Mouse (Mus musculus) neural tube, embryonic 12.5 days (tissue): ENCODE measurements around the gene Pcmt1. TPM values are rescaled to one million over a fixed set of nuclear protein-coding genes. Genes with fewer than 3 reads are reported as not detected.

Source experiments
- ATAC-seq: fragments of 200-750 bp; cut with Nextera tagmentation; 2 replicates; pipeline ENCODE4 v1.8.0; 2017; ENCODE audit warnings: low read depth, mild to moderate bottlenecking, moderate TSS enrichment, moderate library complexity; ENCODE audit not compliant: low FRiP score
- H3K27ac ChIP-seq: fragments of 300-500 bp; sonication (generic); 2 replicates; pipeline ENCODE4 v1.5.1; 2016
- H3K27me3 ChIP-seq: fragments of 300-500 bp; sonication (generic); replicated peaks from 2 replicates; pipeline ENCODE4 v1.6.1; 2016; ENCODE audit warnings: mild to moderate bottlenecking
- H3K36me3 ChIP-seq: fragments of 300-500 bp; sonication (generic); 2 replicates; pipeline ENCODE4 v1.6.1; 2016; ENCODE audit warnings: mild to moderate bottlenecking
- H3K4me1 ChIP-seq: fragments of 300-500 bp; sonication (generic); 2 replicates; pipeline ENCODE4 v1.6.1; 2016
- H3K4me2 ChIP-seq: fragments of 300-500 bp; sonication (generic); replicated peaks from 2 replicates; pipeline ENCODE4 v1.6.1; 2016; ENCODE audit warnings: mild to moderate bottlenecking
- H3K4me3 ChIP-seq: fragments of 300-500 bp; sonication (generic); 2 replicates; pipeline ENCODE4 v1.5.1; 2016
- H3K9ac ChIP-seq: fragments of 300-500 bp; sonication (generic); 2 replicates; pipeline ENCODE4 v1.6.1; 2016; ENCODE audit warnings: mild to moderate bottlenecking
- H3K9me3 ChIP-seq: fragments of 300-500 bp; sonication (generic); 2 replicates; pipeline ENCODE4 v1.6.1; 2016; ENCODE audit warnings: mild to moderate bottlenecking
- WGBS: fragments of 180-500 bp; shearing (Covaris S2); methylation state at CpG from one replicate; pipeline ENCODE4 v1.1.7; 2016; 5-methylcytosine and 5-hydroxymethylcytosine counted together
- polyA plus RNA-seq: library from polyadenylated mRNA; unstranded; fragments of >200 nt; fragmentation: Nextera tagmentation; extraction: Ambion mirVana; gene quantifications from 2 replicates; pipeline ENCODE4 v1.2.1, GENCODE M21; 2016

Gene Pcmt1
- polyA plus RNA-seq, 1 experiment from 2014 or later, result 143 TPM

GRCm38 (mm10) chr10:7681343-7682025 is 548 bp upstream of the Pcmt1 start:
- peaks cover 27% of the 10 kb centered on the region for H3K36me3 ChIP-seq
- peak overlapping the region; percentile 100 for H3K9ac ChIP-seq
- ATAC-seq, result peak; percentile 89
- H3K27me3 ChIP-seq, result no peaks in the 10 kb centered on the region
- peak overlapping the region; percentile 92 for H3K27ac ChIP-seq
- H3K4me2 ChIP-seq, result peak overlapping the region; percentile 77
- H3K4me3 ChIP-seq, result peak overlapping the region; percentile 100
- no peaks in the 10 kb centered on the region for H3K9me3 ChIP-seq
- peaks cover 27% of the 10 kb centered on the region for H3K4me1 ChIP-seq
- WGBS, result under 1% methylated on average over 64 of the region's 64 CpGs

GRCm38 (mm10) chr10:7673673-7674072 is 7.3 kb downstream of the Pcmt1 start:
- H3K36me3 ChIP-seq, result peaks cover 64% of the 10 kb centered on the region
- H3K4me3 ChIP-seq, result no peak overlapping the region
- H3K4me1 ChIP-seq, result peaks cover under 1% of the 10 kb centered on the region; the same call in 1 of the 2 replicates
- 73% methylated on average over 1 of the region's 1 CpGs for WGBS
- H3K4me2 ChIP-seq, result no peak overlapping the region
- no peaks in the 10 kb centered on the region for H3K9me3 ChIP-seq
- ATAC-seq, result no peak
- H3K27ac ChIP-seq, result no peak overlapping the region
- H3K27me3 ChIP-seq, result no peaks in the 10 kb centered on the region
- H3K9ac ChIP-seq, result no peak overlapping the region

- Histone ChIP-seq H3K4me3 (peak within 1 kb of the TSS; percentile 84), H3K27me3 (no peaks in the 10 kb centered on the region), H3K27ac (no peak within 1 kb of the TSS), H3K4me1 (peaks cover 10% of the 10 kb centered on the region), H3K9me3 (no peaks in the 10 kb centered on the region), H3K4me2 (peak within 1 kb of the TSS; percentile 84), H3K36me3 (peaks cover 24% of the 10 kb centered on the region), H3K9ac (peak within 1 kb of the TSS; percentile 83)
- under 1% methylated on average over 24 of the region's 24 CpGs for WGBS
- ATAC-seq, result peak; percentile 78
Measured at GRCm38 (mm10) chr10:7667342-7667802, 13.6 kb downstream of the Pcmt1 start, which contains the start of gene Nup43. TSS of gene Nup43 (plus strand) at chr10:7667503.

GRCm38 (mm10) chr10:7664889-7665288 is 16.0 kb downstream of the Pcmt1 start:
- no peak overlapping the region for H3K27ac ChIP-seq
- ATAC-seq, result no peak
- no peak overlapping the region for H3K9ac ChIP-seq
- H3K9me3 ChIP-seq, result no peaks in the 10 kb centered on the region
- H3K36me3 ChIP-seq, result peaks cover 5% of the 10 kb centered on the region
- no peak overlapping the region for H3K4me2 ChIP-seq
- H3K4me1 ChIP-seq, result peaks cover 10% of the 10 kb centered on the region
- 96% methylated on average over 1 of the region's 1 CpGs for WGBS
- no peak overlapping the region for H3K4me3 ChIP-seq
- H3K27me3 ChIP-seq, result no peaks in the 10 kb centered on the region

- no peaks in the 10 kb centered on the region for H3K9me3 ChIP-seq
- no peak overlapping the region for H3K27ac ChIP-seq
- H3K4me3 ChIP-seq, result peak overlapping the region; percentile 92
- peak overlapping the region; percentile 86 for H3K9ac ChIP-seq
- peak overlapping the region; percentile 88 for H3K4me2 ChIP-seq
- WGBS, result 72% methylated on average over 6 of the region's 6 CpGs
- peaks cover 10% of the 10 kb centered on the region for H3K4me1 ChIP-seq
- H3K36me3 ChIP-seq, result no peaks in the 10 kb centered on the region
- ATAC-seq, result no peak
- H3K27me3 ChIP-seq, result no peaks in the 10 kb centered on the region
Measured at GRCm38 (mm10) chr10:7664027-7664526, 16.9 kb downstream of the Pcmt1 start.

GRCm38 (mm10) chr10:7663159-7664026 is 17.5 kb downstream of the Pcmt1 start:
- Histone ChIP-seq H3K4me2 (peak overlapping the region; percentile 88), H3K4me3 (peak overlapping the region; percentile 92), H3K4me1 (peaks cover 7% of the 10 kb centered on the region), H3K36me3 (no peaks in the 10 kb centered on the region), H3K9me3 (no peaks in the 10 kb centered on the region), H3K27ac (peak overlapping the region; percentile 81), H3K27me3 (no peaks in the 10 kb centered on the region), H3K9ac (peak overlapping the region; percentile 86)
- 1% methylated on average over 64 of the region's 64 CpGs for WGBS
- ATAC-seq, result peak; percentile 93

GRCm38 (mm10) chr10:7662471-7663141 is 18.3 kb downstream of the Pcmt1 start:
- Histone ChIP-seq H3K4me2 (peak overlapping the region; percentile 88), H3K4me1 (no peaks in the 10 kb centered on the region), H3K27me3 (no peaks in the 10 kb centered on the region), H3K4me3 (peak overlapping the region; percentile 92), H3K36me3 (no peaks in the 10 kb centered on the region), H3K9me3 (no peaks in the 10 kb centered on the region), H3K9ac (peak overlapping the region; percentile 86), H3K27ac (peak overlapping the region; percentile 81)
- WGBS, result under 1% methylated on average over 44 of the region's 44 CpGs
- peak; percentile 75 for ATAC-seq

GRCm38 (mm10) chr10:7651057-7651456 is 29.9 kb downstream of the Pcmt1 start:
- Histone ChIP-seq H3K4me2 (no peak overlapping the region), H3K27me3 (no peaks in the 10 kb centered on the region), H3K4me1 (no peaks in the 10 kb centered on the region), H3K9ac (no peak overlapping the region), H3K27ac (no peak overlapping the region), H3K36me3 (peaks cover 23% of the 10 kb centered on the region), H3K9me3 (no peaks in the 10 kb centered on the region), H3K4me3 (no peak overlapping the region)
- ATAC-seq, result no peak
- 89% methylated on average over 2 of the region's 2 CpGs for WGBS

GRCm38 (mm10) chr10:7649059-7649458 is 31.9 kb downstream of the Pcmt1 start:
- H3K9me3 ChIP-seq, result no peaks in the 10 kb centered on the region
- H3K4me3 ChIP-seq, result no peak overlapping the region
- H3K4me2 ChIP-seq, result no peak overlapping the region
- peaks cover 35% of the 10 kb centered on the region for H3K36me3 ChIP-seq
- 94% methylated on average over 4 of the region's 4 CpGs for WGBS
- H3K9ac ChIP-seq, result no peak overlapping the region
- H3K27me3 ChIP-seq, result no peaks in the 10 kb centered on the region
- no peaks in the 10 kb centered on the region for H3K4me1 ChIP-seq
- no peak for ATAC-seq
- no peak overlapping the region for H3K27ac ChIP-seq

GRCm38 (mm10) chr10:7645911-7646310 is 35.0 kb downstream of the Pcmt1 start:
- 92% methylated on average over 2 of the region's 2 CpGs for WGBS

GRCm38 (mm10) chr10:7640366-7640765 is 40.6 kb downstream of the Pcmt1 start:
- 96% methylated on average over 12 of the region's 12 CpGs for WGBS
- Histone ChIP-seq H3K27me3 (no peaks in the 10 kb centered on the region), H3K4me3 (no peak overlapping the region), H3K9me3 (no peaks in the 10 kb centered on the region), H3K36me3 (peaks cover 58% of the 10 kb centered on the region), H3K4me2 (no peak overlapping the region), H3K27ac (no peak overlapping the region), H3K4me1 (no peaks in the 10 kb centered on the region), H3K9ac (no peak overlapping the region)
- no peak for ATAC-seq

More at GRCm38 (mm10) chr10:7645911-7646310, 35.0 kb downstream of the Pcmt1 start:
- no peak for ATAC-seq
- no peak overlapping the region for H3K27ac ChIP-seq
- no peak overlapping the region for H3K4me2 ChIP-seq
- no peaks in the 10 kb centered on the region for H3K9me3 ChIP-seq
- peaks cover 49% of the 10 kb centered on the region for H3K36me3 ChIP-seq
- H3K9ac ChIP-seq, result no peak overlapping the region
- H3K27me3 ChIP-seq, result no peaks in the 10 kb centered on the region
- no peaks in the 10 kb centered on the region for H3K4me1 ChIP-seq
- H3K4me3 ChIP-seq, result no peak overlapping the region
